Comparison of ENCODE assay signal across 8 mouse cellular contexts in genomic region chr15:8444890-8445597, GRCm38 (mm10). TPM values are rescaled to one million over a fixed set of nuclear protein-coding genes. Genes with fewer than 3 reads are reported as not detected.
DNase-seq lines count a peak whose midpoint lies in the region; ATAC-seq and TF ChIP-seq lines count a peak whose summit lies in the region.

No protein-coding gene starts in this region.

- peak; percentile 96 for DNase-seq in MEL (ENCODE audit: low read depth, low spot score)
- DNase-seq in cerebellum, adult 11-12 months = peak; percentile 86
- DNase-seq in heart, postnatal 25 days (ENCODE audit: low spot score) = peak; percentile 63
- DNase-seq in layer of hippocampus, adult 2 months (ENCODE audit: low spot score in 2 of 2) = peak; percentile 67 to 71
- DNase-seq in thymus, adult 18-20 months = peak; percentile 66 to 77

- peaks cover 6 to 26% of the 10 kb centered on the region in 2 experiments for H3K4me1 ChIP-seq in MEL (ENCODE audit: control insufficient read depth in 1 of 2, insufficient read depth in 2 of 2, low read length in 2 of 2)
- peaks cover 45% of the 10 kb centered on the region for H3K4me1 ChIP-seq in forebrain, embryonic 15.5 days
- H3K4me1 ChIP-seq in lung, embryonic 15.5 days = peaks cover 18% of the 10 kb centered on the region
- H3K4me1 ChIP-seq in olfactory bulb, adult 2 months (ENCODE audit: control insufficient read depth, insufficient read depth, low read length) = peaks cover 3% of the 10 kb centered on the region

- TF ChIP-seq RAD21 in MEL (IDR thresholded peaks at IDR 0.05; ENCODE audit: low read depth, low read length) = peak; percentile 26

- peak in 1 of 2 experiments; percentile 9; a peak in 2 of 4 replicates for TF ChIP-seq EP300 in MEL (IDR thresholded peaks at IDR 0.05; ENCODE audit: low read depth in 1 of 2, low read length in 2 of 2)

- WGBS in forebrain, embryonic 15.5 days = under 1% methylated on average over 57 of the region's 57 CpGs
- WGBS in lung, embryonic 15.5 days = under 1% methylated on average over 54 of the region's 57 CpGs
- WGBS in olfactory bulb, adult 2 months = under 1% methylated on average over 57 of the region's 57 CpGs

- no peaks in the 10 kb centered on the region for H3K9me3 ChIP-seq in MEL (replicated peaks; ENCODE audit: insufficient read depth, low read length)
- no peaks in the 10 kb centered on the region for H3K9me3 ChIP-seq in forebrain, embryonic 15.5 days
- H3K9me3 ChIP-seq in lung, embryonic 15.5 days = no peaks in the 10 kb centered on the region

- peak; percentile 69 for ATAC-seq in forebrain, embryonic 15.5 days (replicated peaks)
- peak; percentile 72 for ATAC-seq in lung, embryonic 15.5 days (ENCODE audit: borderline replicate concordance, extremely low read depth, low FRiP score, low TSS enrichment)

- peaks cover 0 to 12% of the 10 kb centered on the region in 2 experiments; a peak in 2 of 4 replicates for H3K36me3 ChIP-seq in MEL (ENCODE audit: control insufficient read depth in 1 of 2, insufficient read depth in 2 of 2, low read length in 2 of 2)
- H3K36me3 ChIP-seq in forebrain, embryonic 15.5 days = no peaks in the 10 kb centered on the region
- no peaks in the 10 kb centered on the region for H3K36me3 ChIP-seq in lung, embryonic 15.5 days

- H3K4me2 ChIP-seq in forebrain, embryonic 15.5 days (replicated peaks) = peak overlapping the region; percentile 80
- peak overlapping the region; percentile 74 for H3K4me2 ChIP-seq in lung, embryonic 15.5 days

- peak overlapping the region; percentile 69 for H3K27ac ChIP-seq in MEL (ENCODE audit: control insufficient read depth, low read depth, low read length)
- peak overlapping the region; percentile 98 for H3K27ac ChIP-seq in forebrain, embryonic 15.5 days (replicated peaks)
- H3K27ac ChIP-seq in layer of hippocampus, adult 2 months = peak overlapping the region; percentile 98
- peak overlapping the region; percentile 99 for H3K27ac ChIP-seq in lung, embryonic 15.5 days
- peak overlapping the region; percentile 84 for H3K27ac ChIP-seq in olfactory bulb, adult 2 months (ENCODE audit: insufficient read depth, low read depth, low read length)

- peaks cover 54% of the 10 kb centered on the region for H3K79me2 ChIP-seq in MEL (ENCODE audit: control insufficient read depth, insufficient read depth, low read length, poor library complexity)

- peak; percentile 68 to 87 (median 74) for TF ChIP-seq CTCF in MEL (IDR thresholded peaks at IDR 0.05 in 2 of 3, conservative IDR thresholded peaks at IDR 0.05 in 1 of 3; ENCODE audit: control insufficient read depth in 1 of 3, insufficient read depth in 1 of 3, low read depth in 2 of 3, low read length in 3 of 3, poor library complexity in 1 of 3, severe bottlenecking in 1 of 3)
- peak; percentile 85 for TF ChIP-seq CTCF in layer of hippocampus, adult 2 months (conservative IDR thresholded peaks at IDR 0.05)
- peak; percentile 59 for TF ChIP-seq CTCF in olfactory bulb, adult 2 months (IDR thresholded peaks at IDR 0.05; ENCODE audit: insufficient read depth, low read depth, low read length)

- H3K9ac ChIP-seq in MEL (ENCODE audit: control insufficient read depth, low read depth, low read length, poor library complexity, severe bottlenecking) = peak overlapping the region; percentile 93
- peak overlapping the region; percentile 93 for H3K9ac ChIP-seq in forebrain, embryonic 15.5 days (replicated peaks)
- H3K9ac ChIP-seq in lung, embryonic 15.5 days = peak overlapping the region; percentile 96

- peak overlapping the region; percentile 64 to 86 for H3K4me3 ChIP-seq in MEL (ENCODE audit: control insufficient read depth in 1 of 2, insufficient read depth in 1 of 2, low read depth in 2 of 2, low read length in 2 of 2)
- H3K4me3 ChIP-seq in forebrain, embryonic 15.5 days = peak overlapping the region; percentile 87
- H3K4me3 ChIP-seq in layer of hippocampus, adult 2 months = peak overlapping the region; percentile 77
- H3K4me3 ChIP-seq in lung, embryonic 15.5 days = peak overlapping the region; percentile 89
- peak overlapping the region; percentile 92 for H3K4me3 ChIP-seq in olfactory bulb, adult 2 months (ENCODE audit: insufficient read depth, low read depth, low read length)

- H3K27me3 ChIP-seq in MEL (ENCODE audit: control insufficient read depth in 1 of 2, insufficient read depth in 2 of 2, low read length in 2 of 2) = no peaks in the 10 kb centered on the region
- no peaks in the 10 kb centered on the region for H3K27me3 ChIP-seq in forebrain, embryonic 15.5 days
- no peaks in the 10 kb centered on the region for H3K27me3 ChIP-seq in lung, embryonic 15.5 days

- TF ChIP-seq POLR2A in MEL (IDR thresholded peaks at IDR 0.05; ENCODE audit: control insufficient read depth in 1 of 2, insufficient read depth in 1 of 2, low read depth in 1 of 2, low read length in 2 of 2, poor library complexity in 1 of 2) = peak in 1 of 2 experiments; percentile 18; a peak in 2 of 4 replicates
- no peak for TF ChIP-seq POLR2A in olfactory bulb, adult 2 months (IDR thresholded peaks at IDR 0.05; ENCODE audit: insufficient read depth, low read depth, low read length)

- intact Hi-C loops in heart, postnatal 25 days (cut with DNase I) = loop anchor here (2.0 to 10.0 kb wide), 4 partner anchors 43 to 340 kb away; partner anchors contain the start of gene Nup155

TF ChIP-seq in MEL, 35 proteins besides CTCF, POLR2A, EP300 and RAD21 (continues in another document):
- TF ChIP-seq CHD1 (IDR thresholded peaks at IDR 0.05; ENCODE audit: low read depth, low read length) (peak; percentile 90), SIN3A (IDR thresholded peaks at IDR 0.05; ENCODE audit: low read length) (peak; percentile 69), POLR2AphosphoS5 (IDR thresholded peaks at IDR 0.05; ENCODE audit: borderline replicate concordance, low read depth, low read length) (no peak), MYB (IDR thresholded peaks at IDR 0.05; ENCODE audit: low read depth, low read length) (no peak), MAX (IDR thresholded peaks at IDR 0.05; ENCODE audit: low read length) (peak; percentile 58; the same call in 1 of the 2 replicates), NELFE (IDR thresholded peaks at IDR 0.05; ENCODE audit: low read depth, low read length) (no peak; the same call in 1 of the 2 replicates), USF1 (IDR thresholded peaks at IDR 0.05; ENCODE audit: low read depth, low read length) (no peak), ZMIZ1 (IDR thresholded peaks at IDR 0.05; ENCODE audit: low read depth, low read length) (no peak), TCF12 (IDR thresholded peaks at IDR 0.05; ENCODE audit: low read depth, low read length) (0 out of 2 replicates have a peak, but pooled peaks have one; percentile 46), GATA1 (IDR thresholded peaks at IDR 0.05; ENCODE audit: low read depth, low read length) (peak; percentile 16; the same call in 1 of the 2 replicates), TBP (IDR thresholded peaks at IDR 0.05; ENCODE audit: low read depth, low read length) (peak; percentile 69), ZKSCAN1 (IDR thresholded peaks at IDR 0.05; ENCODE audit: low read depth, low read length) (peak; percentile 54; the same call in 1 of the 2 replicates), BHLHE40 (IDR thresholded peaks at IDR 0.05; ENCODE audit: borderline replicate concordance, low read depth, low read length) (no peak), ETS1 (IDR thresholded peaks at IDR 0.05; ENCODE audit: low read depth, low read length) (peak; percentile 58; the same call in 1 of the 2 replicates), SMC3 (IDR thresholded peaks at IDR 0.05; ENCODE audit: low read depth, low read length) (peak; percentile 51), E2F4 (IDR thresholded peaks at IDR 0.05; ENCODE audit: borderline replicate concordance, low read depth, low read length) (0 out of 2 replicates have a peak, but pooled peaks have one; percentile 43), JUND (IDR thresholded peaks at IDR 0.05; ENCODE audit: low read depth, low read length) (no peak), CHD2 (IDR thresholded peaks at IDR 0.05; ENCODE audit: low read length) (no peak), UBTF (IDR thresholded peaks at IDR 0.05; ENCODE audit: borderline replicate concordance, insufficient read depth, low read depth, low read length) (0 out of 2 replicates have a peak, but pooled peaks have one; percentile 61), KAT2A (conservative IDR thresholded peaks at IDR 0.05; ENCODE audit: low read depth, low read length) (no peak; the same call in 1 of the 2 replicates), TAL1 (IDR thresholded peaks at IDR 0.05; ENCODE audit: low read length) (peak; percentile 30), MEF2A (IDR thresholded peaks at IDR 0.05; ENCODE audit: extremely low read depth, insufficient replicate concordance, low read depth, low read length, poor library complexity, severe bottlenecking) (no peak), RCOR1 (IDR thresholded peaks at IDR 0.05; ENCODE audit: low read depth, low read length) (0 out of 2 replicates have a peak, but pooled peaks have one; percentile 41), POLR2AphosphoS2 (IDR thresholded peaks at IDR 0.05; ENCODE audit: low read length) (no peak), ZC3H11A (IDR thresholded peaks at IDR 0.05; ENCODE audit: low read depth, low read length) (0 out of 2 replicates have a peak, but pooled peaks have one; percentile 18), USF2 (IDR thresholded peaks at IDR 0.05; ENCODE audit: borderline replicate concordance in 1 of 2, insufficient read depth in 1 of 2, low read depth in 1 of 2, low read length in 2 of 2) (no peak), ELF1 (IDR thresholded peaks at IDR 0.05; ENCODE audit: low read depth, low read length) (no peak), MXI1 (IDR thresholded peaks at IDR 0.05; ENCODE audit: low read depth, low read length) (peak; percentile 66), ZNF384 (IDR thresholded peaks at IDR 0.05; ENCODE audit: low read depth, low read length) (peak; percentile 99), MAZ (IDR thresholded peaks at IDR 0.05; ENCODE audit: low read depth, low read length) (0 out of 2 replicates have a peak, but pooled peaks have one; percentile 59), HCFC1 (IDR thresholded peaks at IDR 0.05; ENCODE audit: low read depth, low read length) (peak; percentile 74)

RNA-seq across cellular contexts. Expression of gene Nipbl, which starts 0.8 kb away (rescaled TPM):
- total RNA-seq in MEL (2012; rRNA removed) = 21.8 and 26.4 TPM in 2 replicates
- 10 to 100 TPM; 35.6 to 66.3 TPM for polyA plus RNA-seq in MEL (2012; ENCODE audit: insufficient read depth in 1 of 2, insufficient read length in 2 of 2, low read depth in 1 of 2, low replicate concordance in 2 of 2, missing spikeins in 1 of 2)
- 20.5 and 21.4 TPM in 2 replicates for polyA plus RNA-seq in forebrain, embryonic 15.5 days (2015; fragmentation: Nextera tagmentation; extraction: Ambion mirVana)
- total RNA-seq in heart, postnatal 25 days (2021) = 10 to 100 TPM; 27.6 to 29.8 TPM
- 10 to 100 TPM; 32.9 to 35.0 TPM for total RNA-seq in layer of hippocampus, adult 2 months (2021)
- polyA plus RNA-seq in lung, embryonic 15.5 days (2015; fragmentation: Nextera tagmentation; extraction: Ambion mirVana) = 16.2 and 16.9 TPM in 2 replicates
- 48.4 and 161 TPM in 2 replicates for polyA plus RNA-seq in olfactory bulb, adult 2 months (2012; ENCODE audit: insufficient read depth, insufficient read length, low replicate concordance, missing spikeins)

Comparison
In these comparisons a context has a peak if more than half of its experiments do, and no peak if none do; other contexts are left out.
1. Peak in every context shown above with its lines: DNase-seq, ATAC-seq, H3K4me3 ChIP-seq and H3K27ac ChIP-seq.